Mouse (Mus musculus) adipocyte (in vitro differentiated cells): ENCODE measurements around the gene Fndc10.
"Not testable (repeated sequence)": the region's sequence is repeated elsewhere in the genome, so short reads cannot be mapped to it uniquely, and the experiment has no call there.

Experiments
- DNase-seq: peaks from one replicate; pipeline ENCODE4 v3.0.0-alpha.2; 2016; ENCODE audit warnings: low spot score

The Fndc10 gene

GRCm38 (mm10) chr4:155687764-155688163 is 6.4 kb upstream of the Fndc10 start:
- not testable (repeated sequence) for DNase-seq

- DNase-seq, result peak; percentile 39
Measured at GRCm38 (mm10) chr4:155690571-155691375, 3.4 kb upstream of the Fndc10 start.

GRCm38 (mm10) chr4:155692421-155692820 is 1.7 kb upstream of the Fndc10 start:
- DNase-seq, result no peak

GRCm38 (mm10) chr4:155694482-155695401 is 600 bp downstream of the Fndc10 start:
- no peak for DNase-seq

- no peak for DNase-seq
Measured at GRCm38 (mm10) chr4:155695531-155696062, 1.5 kb downstream of the Fndc10 start.

- no peak for DNase-seq
Measured at GRCm38 (mm10) chr4:155696261-155697255, 2.4 kb downstream of the Fndc10 start.

GRCm38 (mm10) chr4:155700425-155700824 is 6.3 kb downstream of the Fndc10 start:
- DNase-seq, result peak; percentile 54

GRCm38 (mm10) chr4:155703425-155703929 is 9.3 kb downstream of the Fndc10 start:
- DNase-seq, result no peak

- peak; percentile 93 for DNase-seq
Measured at GRCm38 (mm10) chr4:155704721-155705591, 10.8 kb downstream of the Fndc10 start, which contains the start of gene Ssu72. TSS of gene Ssu72 (plus strand) at chr4:155704800.

- peak; percentile 39 for DNase-seq
Measured at GRCm38 (mm10) chr4:155705592-155705929, 11.4 kb downstream of the Fndc10 start.

GRCm38 (mm10) chr4:155708582-155708981 is 14.4 kb downstream of the Fndc10 start:
- no peak for DNase-seq

- no peak for DNase-seq
Measured at GRCm38 (mm10) chr4:155708988-155709387, 14.8 kb downstream of the Fndc10 start.

GRCm38 (mm10) chr4:155710521-155711252 is 16.5 kb downstream of the Fndc10 start:
- DNase-seq, result peak; percentile 46

GRCm38 (mm10) chr4:155721668-155722083 is 27.5 kb downstream of the Fndc10 start:
- peak; percentile 43 for DNase-seq

- no peak for DNase-seq
Measured at GRCm38 (mm10) chr4:155727993-155728392, 33.9 kb downstream of the Fndc10 start.

- no peak for DNase-seq
Measured at GRCm38 (mm10) chr4:155733267-155733666, 39.1 kb downstream of the Fndc10 start.

- peak; percentile 90 for DNase-seq
Measured at GRCm38 (mm10) chr4:155734350-155734941, 40.3 kb downstream of the Fndc10 start, which contains the start of gene Tmem240. TSS of gene Tmem240 (plus strand) at chr4:155734800.

- DNase-seq, result peak; percentile 40
Measured at GRCm38 (mm10) chr4:155734951-155735702, 41.0 kb downstream of the Fndc10 start.
